Mouse (Mus musculus): ENCODE measurements around the gene 1700007K13Rik. TPM values are rescaled to one million over a fixed set of nuclear protein-coding genes. Genes with fewer than 3 reads are reported as not detected.

Gene 1700007K13Rik
- polyA plus RNA-seq, 1 experiment: 0.86 TPM

DNA sequence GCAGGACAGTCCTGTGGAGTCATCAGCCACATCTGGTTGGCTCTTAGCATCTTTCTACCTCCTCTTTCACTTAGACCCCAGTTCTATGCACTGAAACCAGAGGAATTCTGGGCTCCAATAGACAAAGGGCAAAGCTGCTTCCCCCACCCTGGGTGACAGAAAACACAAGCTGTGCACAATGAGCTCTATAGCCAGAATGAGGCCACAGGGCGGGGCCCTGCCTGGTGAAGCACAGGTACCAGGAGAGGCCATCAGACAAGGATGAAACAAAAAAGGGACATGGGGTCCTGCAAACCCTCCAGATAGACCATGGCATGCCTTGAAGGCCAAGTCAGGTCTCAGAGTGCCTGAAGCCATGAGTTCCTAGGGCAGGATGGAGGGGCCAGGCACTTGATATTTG lies 49.6 kb downstream of the 1700007K13Rik start:
- H3K4me1 ChIP-seq (ENCODE audit: control insufficient read depth, insufficient read depth, low read length): no peaks in the 10 kb centered on the region
- no peak for TF ChIP-seq POLR2A (IDR thresholded peaks at IDR 0.05; ENCODE audit: low read depth, low read length)
- TF ChIP-seq CTCF (conservative IDR thresholded peaks at IDR 0.05; ENCODE audit: insufficient read depth, insufficient read length, low read depth, low read length): no peak
- 100% methylated on average over 1 of the region's 1 CpGs for WGBS
- no peaks in the 10 kb centered on the region for H3K36me3 ChIP-seq (ENCODE audit: control insufficient read depth, insufficient read depth, low read length)
- H3K27ac ChIP-seq (ENCODE audit: insufficient read depth, low read depth, low read length): no peak overlapping the region
- no peak for DNase-seq
- H3K4me3 ChIP-seq (ENCODE audit: insufficient read depth, low read depth, low read length): no peak overlapping the region
- H3K27me3 ChIP-seq (replicated peaks; ENCODE audit: control insufficient read depth, insufficient read depth, low read length): no peaks in the 10 kb centered on the region

DNA sequence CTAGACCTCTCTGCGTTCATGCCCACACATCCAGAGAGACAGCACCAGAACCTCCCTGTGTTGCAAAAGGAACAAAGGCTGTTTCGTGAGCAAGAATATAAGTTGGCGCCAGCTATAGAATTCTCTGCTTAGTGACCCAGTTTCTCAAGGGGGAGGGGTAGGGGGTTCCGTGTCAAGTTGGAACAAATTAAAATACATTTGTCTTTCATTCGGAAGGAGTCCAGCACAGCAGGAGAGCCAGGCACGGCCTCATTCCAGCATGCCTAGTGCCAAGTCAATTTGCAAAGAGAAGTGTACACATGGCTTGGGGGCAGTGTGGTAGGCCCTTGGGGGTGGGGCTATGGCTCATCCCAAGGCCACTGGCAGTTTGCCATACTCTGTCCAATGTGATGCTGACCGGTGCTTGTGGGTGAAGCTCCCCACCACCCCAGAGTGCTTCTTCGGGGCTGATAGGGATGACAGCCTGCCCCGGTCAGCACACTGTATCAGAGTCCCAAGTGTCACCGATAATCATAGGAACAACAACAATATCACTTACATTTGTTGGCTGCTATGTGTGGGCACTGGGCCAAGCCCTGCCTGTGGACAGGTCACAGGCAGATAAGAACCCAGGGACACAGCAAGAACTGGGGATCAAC lies 50.6 kb downstream of the 1700007K13Rik start:
- H3K4me1 ChIP-seq (ENCODE audit: control insufficient read depth, insufficient read depth, low read length): no peaks in the 10 kb centered on the region
- H3K27ac ChIP-seq (ENCODE audit: insufficient read depth, low read depth, low read length): no peak overlapping the region
- H3K36me3 ChIP-seq (ENCODE audit: control insufficient read depth, insufficient read depth, low read length): no peaks in the 10 kb centered on the region
- DNase-seq: no peak
- 57% methylated on average over 10 of the region's 10 CpGs for WGBS
- TF ChIP-seq POLR2A (IDR thresholded peaks at IDR 0.05; ENCODE audit: low read depth, low read length): no peak
- TF ChIP-seq CTCF (conservative IDR thresholded peaks at IDR 0.05; ENCODE audit: insufficient read depth, insufficient read length, low read depth, low read length): no peak
- H3K27me3 ChIP-seq (replicated peaks; ENCODE audit: control insufficient read depth, insufficient read depth, low read length): no peaks in the 10 kb centered on the region
- no peak overlapping the region for H3K4me3 ChIP-seq (ENCODE audit: insufficient read depth, low read depth, low read length)

DNA sequence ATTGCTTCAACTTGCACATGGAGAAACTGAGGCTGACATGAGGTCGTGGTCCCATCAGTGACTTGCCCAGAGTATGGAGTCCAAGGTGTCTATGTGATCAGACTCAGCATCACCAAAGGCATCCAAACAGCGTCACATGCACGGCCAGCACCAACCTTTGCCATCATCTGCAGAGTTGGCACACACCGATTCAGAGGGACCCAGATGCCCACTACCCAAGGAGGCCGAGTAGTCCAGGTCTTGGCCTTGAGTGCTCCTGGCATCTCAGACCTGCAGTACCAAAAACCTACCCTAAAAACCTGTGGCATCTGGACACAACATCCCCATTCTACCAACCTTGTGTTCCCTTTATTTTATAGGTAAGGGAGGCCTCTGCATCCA lies 51.4 kb downstream of the 1700007K13Rik start:
- TF ChIP-seq POLR2A (IDR thresholded peaks at IDR 0.05; ENCODE audit: low read depth, low read length) (no peak), CTCF (conservative IDR thresholded peaks at IDR 0.05; ENCODE audit: insufficient read depth, insufficient read length, low read depth, low read length) (no peak)
- no peak for DNase-seq
- H3K4me1 ChIP-seq (ENCODE audit: control insufficient read depth, insufficient read depth, low read length): no peaks in the 10 kb centered on the region
- H3K4me3 ChIP-seq (ENCODE audit: insufficient read depth, low read depth, low read length): no peak overlapping the region
- H3K27ac ChIP-seq (ENCODE audit: insufficient read depth, low read depth, low read length): no peak overlapping the region
- H3K27me3 ChIP-seq (replicated peaks; ENCODE audit: control insufficient read depth, insufficient read depth, low read length): no peaks in the 10 kb centered on the region
- H3K36me3 ChIP-seq (ENCODE audit: control insufficient read depth, insufficient read depth, low read length): no peaks in the 10 kb centered on the region
- WGBS: 93% methylated on average over 5 of the region's 5 CpGs

DNA sequence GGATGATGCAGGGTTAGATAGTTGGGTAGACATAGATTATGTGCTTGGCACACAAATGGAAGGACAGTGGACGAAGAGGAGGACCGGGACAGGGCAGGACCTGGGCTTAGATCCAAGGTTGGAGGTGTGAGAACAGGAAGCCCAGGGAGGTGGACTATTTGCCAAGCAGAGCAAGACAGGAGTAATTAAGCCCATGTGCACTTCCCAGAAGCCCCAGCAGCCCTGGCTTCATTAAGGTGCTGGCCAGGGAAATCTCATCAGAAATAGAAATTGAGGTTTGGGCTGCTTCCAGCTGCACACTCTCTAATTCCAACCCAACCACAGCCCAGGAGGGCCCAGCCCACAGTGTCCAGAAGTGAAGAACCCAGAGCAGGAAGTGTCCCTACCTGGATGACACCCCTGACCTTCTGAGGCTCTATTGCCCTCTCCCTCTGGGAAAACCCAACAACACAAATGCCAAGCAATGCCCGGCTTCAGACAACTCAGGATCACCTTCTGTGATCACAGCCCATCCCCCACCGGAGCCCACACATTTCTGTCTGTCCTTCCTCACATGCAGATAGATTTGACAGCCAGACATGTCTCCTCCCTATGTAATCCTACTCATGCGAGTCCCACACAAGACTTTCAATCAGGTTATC lies 51.9 kb downstream of the 1700007K13Rik start:
- 81% methylated on average over 5 of the region's 5 CpGs for WGBS
- H3K27ac ChIP-seq (ENCODE audit: insufficient read depth, low read depth, low read length): no peak overlapping the region
- H3K27me3 ChIP-seq (replicated peaks; ENCODE audit: control insufficient read depth, insufficient read depth, low read length): no peaks in the 10 kb centered on the region
- no peaks in the 10 kb centered on the region for H3K4me1 ChIP-seq (ENCODE audit: control insufficient read depth, insufficient read depth, low read length)
- H3K4me3 ChIP-seq (ENCODE audit: insufficient read depth, low read depth, low read length): no peak overlapping the region
- DNase-seq: no peak
- no peaks in the 10 kb centered on the region for H3K36me3 ChIP-seq (ENCODE audit: control insufficient read depth, insufficient read depth, low read length)
- no peak for TF ChIP-seq POLR2A (IDR thresholded peaks at IDR 0.05; ENCODE audit: low read depth, low read length)
- TF ChIP-seq CTCF (conservative IDR thresholded peaks at IDR 0.05; ENCODE audit: insufficient read depth, insufficient read length, low read depth, low read length): no peak

DNA sequence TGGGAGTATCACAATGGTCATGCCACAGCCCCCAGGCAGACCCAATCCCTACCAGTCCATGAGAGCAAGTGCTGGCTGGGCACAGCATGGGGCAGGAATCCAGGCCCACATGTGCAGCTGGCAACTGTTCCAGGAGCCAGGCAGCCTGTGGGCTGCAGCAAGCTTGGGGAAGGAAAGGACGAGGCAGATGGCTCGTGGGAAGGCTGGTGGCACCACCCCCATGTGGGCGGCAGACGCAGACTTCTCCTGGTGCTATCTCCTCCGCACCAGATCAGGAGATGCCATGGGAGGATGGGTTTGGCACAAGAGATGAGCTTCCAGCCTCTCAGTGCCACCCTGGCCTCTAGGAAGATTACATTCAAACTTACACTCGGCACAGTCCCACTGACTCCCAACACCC lies 53.2 kb downstream of the 1700007K13Rik start:
- no peaks in the 10 kb centered on the region for H3K27me3 ChIP-seq (replicated peaks; ENCODE audit: control insufficient read depth, insufficient read depth, low read length)
- DNase-seq: no peak
- no peak overlapping the region for H3K4me3 ChIP-seq (ENCODE audit: insufficient read depth, low read depth, low read length)
- WGBS: 77% methylated on average over 6 of the region's 6 CpGs
- H3K4me1 ChIP-seq (ENCODE audit: control insufficient read depth, insufficient read depth, low read length): no peaks in the 10 kb centered on the region
- no peaks in the 10 kb centered on the region for H3K36me3 ChIP-seq (ENCODE audit: control insufficient read depth, insufficient read depth, low read length)
- no peak overlapping the region for H3K27ac ChIP-seq (ENCODE audit: insufficient read depth, low read depth, low read length)
- no peak for TF ChIP-seq CTCF (conservative IDR thresholded peaks at IDR 0.05; ENCODE audit: insufficient read depth, insufficient read length, low read depth, low read length)
- TF ChIP-seq POLR2A (IDR thresholded peaks at IDR 0.05; ENCODE audit: low read depth, low read length): no peak

Other genes starting within 250 kb of the 1700007K13Rik start
- gene Ppp1r26, start 19.5 kb downstream of the 1700007K13Rik start, polyA plus RNA-seq (2012; rRNA removed): 4.2 and 4.9 TPM in 2 replicates
- gene Mrps2, start 1.7 kb upstream of the 1700007K13Rik start, polyA plus RNA-seq (2012; rRNA removed): 65.7 and 72.7 TPM in 2 replicates
- 1.2 and 1.3 TPM in 2 replicates for gene Gbgt1, start 30.6 kb upstream of the 1700007K13Rik start, polyA plus RNA-seq (2012; rRNA removed)
- gene Gm10134, start 39.8 kb upstream of the 1700007K13Rik start, polyA plus RNA-seq (2012; rRNA removed): 0.33 TPM in 1 of 2 replicates, not detected in the other
- gene Ralgds, start 46.8 kb upstream of the 1700007K13Rik start, polyA plus RNA-seq (2012; rRNA removed): 24.6 and 32.3 TPM in 2 replicates
- gene Cel, start 97.1 kb upstream of the 1700007K13Rik start, polyA plus RNA-seq (2012; rRNA removed): 0.15 TPM in 1 of 2 replicates, not detected in the other
- gene Gtf3c5, start 117.4 kb upstream of the 1700007K13Rik start, polyA plus RNA-seq (2012; rRNA removed): 20.4 and 20.8 TPM in 2 replicates
- gene Gfi1b, start 155.7 kb upstream of the 1700007K13Rik start, polyA plus RNA-seq (2012; rRNA removed): 0.06 and 0.30 TPM in 2 replicates
- 17.5 and 21.4 TPM in 2 replicates for gene Tsc1, start 174.9 kb upstream of the 1700007K13Rik start, polyA plus RNA-seq (2012; rRNA removed)
- 1.4 and 1.5 TPM in 2 replicates for gene Spaca9, start 233.4 kb upstream of the 1700007K13Rik start, polyA plus RNA-seq (2012; rRNA removed)
- gene Ak8, start 233.8 kb upstream of the 1700007K13Rik start, polyA plus RNA-seq (2012; rRNA removed): 0.34 and 0.36 TPM in 2 replicates

Data from kidney, adult 2 months (tissue).